Mouse (Mus musculus) stomach, embryonic 15.5 days (tissue): ENCODE results near the gene Gm5108. TPM values are rescaled to one million over a fixed set of nuclear protein-coding genes. Genes with fewer than 3 reads are reported as not detected.

Experiments
- ATAC-seq: fragments of 200-750 bp; cut with Nextera tagmentation; 2 replicates; pipeline ENCODE4 v1.8.0; 2017; ENCODE audit warnings: low read depth, moderate number of reproducible peaks, moderate TSS enrichment; ENCODE audit not compliant: insufficient read depth, low FRiP score
- H3K27ac ChIP-seq: fragments of 300-500 bp; sonication (generic); 2 replicates; pipeline ENCODE4 v1.5.1; 2015; ENCODE audit warnings: mild to moderate bottlenecking, inconsistent platforms
- H3K27me3 ChIP-seq: fragments of 300-500 bp; sonication (generic); replicated peaks from 2 replicates; pipeline ENCODE4 v1.6.1; 2015; ENCODE audit warnings: inconsistent platforms
- H3K36me3 ChIP-seq: fragments of 300-500 bp; sonication (generic); 2 replicates; pipeline ENCODE4 v1.6.1; 2015; ENCODE audit warnings: inconsistent platforms
- H3K4me1 ChIP-seq: fragments of 300-500 bp; sonication (generic); 2 replicates; pipeline ENCODE4 v1.6.1; 2015; ENCODE audit warnings: inconsistent platforms
- H3K4me2 ChIP-seq: fragments of 300-500 bp; sonication (generic); 2 replicates; pipeline ENCODE4 v1.6.1; 2015; ENCODE audit warnings: mild to moderate bottlenecking, inconsistent platforms
- H3K4me3 ChIP-seq: fragments of 300-500 bp; sonication (generic); replicated peaks from 2 replicates; pipeline ENCODE4 v1.5.1; 2015; ENCODE audit warnings: inconsistent platforms
- H3K9ac ChIP-seq: fragments of 300-500 bp; sonication (generic); 2 replicates; pipeline ENCODE4 v1.6.1; 2015; ENCODE audit warnings: inconsistent platforms
- H3K9me3 ChIP-seq: fragments of 300-500 bp; sonication (generic); 2 replicates; pipeline ENCODE4 v1.6.1; 2016; ENCODE audit warnings: inconsistent platforms
- WGBS: fragments of 180-500 bp; shearing (Covaris S2); methylation state at CpG from one replicate; pipeline ENCODE4 v1.1.7; 2015; 5-methylcytosine and 5-hydroxymethylcytosine counted together
- polyA plus RNA-seq: library from polyadenylated mRNA; unstranded; fragments of >200 nt; fragmentation: Nextera tagmentation; extraction: Ambion mirVana; gene quantifications from 2 replicates; pipeline ENCODE4 v1.2.1, GENCODE M21; 2015

Gm5108 gene
- polyA plus RNA-seq, 1 experiment from 2014 or later, result not detected

- Histone ChIP-seq H3K9ac (no peak overlapping the region), H3K27me3 (no peaks in the 10 kb centered on the region), H3K4me2 (no peak overlapping the region), H3K27ac (no peak overlapping the region), H3K4me3 (no peak overlapping the region), H3K9me3 (no peaks in the 10 kb centered on the region), H3K4me1 (no peaks in the 10 kb centered on the region), H3K36me3 (no peaks in the 10 kb centered on the region)
- WGBS, result 72% methylated on average over 7 of the region's 7 CpGs
- ATAC-seq, result no peak
These were observed 20.5 kb downstream of the Gm5108 start for GRCm38 (mm10) chr5:67961708-67962629.

DNA sequence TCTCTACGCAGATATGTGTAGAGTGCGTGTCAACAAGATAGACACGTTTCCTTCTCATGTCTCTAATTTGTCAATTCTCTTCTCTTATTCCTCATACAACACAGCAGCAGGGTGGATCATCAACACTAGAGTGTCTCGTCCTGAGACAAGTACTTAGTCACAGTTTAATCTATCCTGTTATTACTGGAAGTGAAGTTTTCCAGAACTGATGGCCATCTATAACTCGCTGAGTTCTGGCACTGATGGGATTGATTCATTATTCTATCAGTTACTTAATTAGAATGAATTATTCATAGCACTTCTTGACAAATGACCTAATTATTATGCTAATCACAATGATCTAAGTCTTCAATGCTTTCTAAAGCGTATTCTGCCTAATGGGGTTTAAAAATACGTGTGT is 28.1 kb downstream of the Gm5108 start:
- 83% methylated on average over 7 of the region's 7 CpGs for WGBS

DNA sequence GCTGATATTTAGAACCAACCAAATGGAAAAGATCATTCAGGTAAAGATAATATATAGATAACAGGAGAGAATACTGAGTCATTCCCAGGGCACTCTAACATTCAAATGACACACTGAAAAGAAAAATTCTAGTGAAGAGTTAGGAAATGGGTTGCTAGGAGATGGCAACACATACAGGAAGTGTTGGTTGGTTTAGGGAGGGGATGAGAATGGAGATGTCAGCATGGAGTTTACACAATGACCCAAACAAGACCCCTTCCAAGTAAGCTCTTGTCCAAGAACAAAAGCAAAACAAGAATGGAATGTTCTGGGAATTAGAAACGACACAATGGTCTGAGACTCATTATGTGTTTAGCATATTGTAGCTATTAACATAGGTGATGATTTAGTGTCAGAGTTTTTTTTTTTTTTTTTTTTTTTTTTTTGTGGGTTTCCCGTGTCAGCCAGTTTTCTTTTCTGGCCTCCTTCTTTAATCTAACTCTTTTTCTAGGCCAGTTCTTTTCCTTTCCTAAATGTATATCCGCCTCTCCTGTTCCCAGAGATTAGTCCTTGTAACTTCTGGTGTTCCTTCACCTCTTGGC is 40.6 kb downstream of the Gm5108 start:
- no peak overlapping the region for H3K4me2 ChIP-seq
- no peak overlapping the region for H3K27ac ChIP-seq
- no peaks in the 10 kb centered on the region for H3K36me3 ChIP-seq
- H3K9ac ChIP-seq, result no peak overlapping the region
- no peak for ATAC-seq
- no peaks in the 10 kb centered on the region for H3K27me3 ChIP-seq
- H3K9me3 ChIP-seq, result no peaks in the 10 kb centered on the region
- H3K4me1 ChIP-seq, result no peaks in the 10 kb centered on the region
- H3K4me3 ChIP-seq, result no peak overlapping the region
- 69% methylated on average over 3 of the region's 3 CpGs for WGBS

More for the DNA sequence above, 28.1 kb downstream of the Gm5108 start:
- Histone ChIP-seq H3K4me1 (no peaks in the 10 kb centered on the region), H3K27ac (no peak overlapping the region), H3K9me3 (no peaks in the 10 kb centered on the region), H3K27me3 (no peaks in the 10 kb centered on the region), H3K4me2 (no peak overlapping the region), H3K9ac (no peak overlapping the region), H3K4me3 (no peak overlapping the region), H3K36me3 (no peaks in the 10 kb centered on the region)
- no peak for ATAC-seq

DNA sequence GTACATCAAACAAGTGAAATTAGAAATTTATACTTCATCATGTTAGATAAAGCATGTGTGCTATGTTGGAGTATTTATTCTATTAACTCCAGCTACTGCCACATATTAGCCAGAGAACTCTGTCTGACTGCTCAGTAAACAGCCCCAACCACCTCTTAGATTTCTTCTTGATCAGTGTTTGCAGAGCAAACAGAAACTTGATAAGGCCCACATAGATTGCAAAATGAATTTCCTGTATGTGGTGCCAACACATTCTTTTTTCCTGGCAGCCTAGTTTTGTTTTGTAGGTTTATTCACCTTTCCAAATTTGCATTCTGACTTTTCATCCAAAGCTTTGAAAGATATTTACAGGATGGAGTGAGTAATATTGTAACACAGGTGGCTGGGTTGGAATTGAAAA is 49.0 kb downstream of the Gm5108 start:
- peak; percentile 73; the same call in 1 of the 2 replicates for ATAC-seq
- no peak overlapping the region for H3K9ac ChIP-seq
- H3K27ac ChIP-seq, result no peak overlapping the region
- no peaks in the 10 kb centered on the region for H3K27me3 ChIP-seq
- H3K4me3 ChIP-seq, result no peak overlapping the region
- no peak overlapping the region for H3K4me2 ChIP-seq
- no peaks in the 10 kb centered on the region for H3K4me1 ChIP-seq
- no peaks in the 10 kb centered on the region for H3K9me3 ChIP-seq
- H3K36me3 ChIP-seq, result no peaks in the 10 kb centered on the region

DNA sequence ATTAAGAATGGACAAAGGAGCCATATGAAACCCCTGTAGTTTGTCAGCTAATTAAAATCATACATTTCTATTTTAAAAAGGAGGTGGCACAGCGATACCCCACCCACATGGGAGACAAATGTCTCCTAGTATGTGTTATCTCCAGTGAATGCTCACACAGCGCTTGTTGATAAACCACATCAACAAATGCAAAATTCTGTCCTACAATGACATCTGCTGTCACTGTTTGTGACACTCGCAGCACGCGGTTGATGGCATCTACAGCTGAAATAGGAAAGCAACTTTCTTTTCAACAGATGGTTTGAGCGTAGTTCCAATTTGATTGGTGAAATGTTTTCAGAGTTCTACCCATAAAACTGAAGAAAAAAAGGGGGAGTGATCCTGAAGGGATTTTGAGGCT is 61.1 kb downstream of the Gm5108 start:
- no peaks in the 10 kb centered on the region for H3K36me3 ChIP-seq
- ATAC-seq, result no peak
- WGBS, result 91% methylated on average over 6 of the region's 6 CpGs
- no peaks in the 10 kb centered on the region for H3K27me3 ChIP-seq
- no peak overlapping the region for H3K4me2 ChIP-seq
- H3K4me1 ChIP-seq, result no peaks in the 10 kb centered on the region
- no peak overlapping the region for H3K9ac ChIP-seq
- H3K9me3 ChIP-seq, result no peaks in the 10 kb centered on the region
- no peak overlapping the region for H3K4me3 ChIP-seq
- H3K27ac ChIP-seq, result no peak overlapping the region

DNA sequence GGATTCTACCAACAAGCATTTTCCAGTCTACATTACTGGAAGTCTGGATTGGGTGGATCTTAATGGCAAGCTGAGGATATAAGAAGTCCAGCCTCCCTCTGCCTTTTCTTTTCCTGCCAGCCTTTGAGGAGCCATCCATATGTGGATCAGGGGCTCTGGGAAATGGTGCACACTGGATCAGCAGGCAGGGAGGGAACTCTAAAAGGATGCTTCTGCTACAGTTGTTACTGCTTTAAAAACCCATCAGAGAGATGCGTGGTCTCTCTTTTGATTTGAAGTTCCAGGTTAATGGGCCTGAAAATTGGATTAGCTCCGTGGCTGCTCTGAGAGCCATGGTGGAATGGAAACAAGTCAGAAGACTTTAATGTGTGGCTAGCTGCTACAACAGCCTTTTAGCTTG is 62.4 kb downstream of the Gm5108 start:
- H3K36me3 ChIP-seq, result no peaks in the 10 kb centered on the region
- H3K4me1 ChIP-seq, result no peaks in the 10 kb centered on the region
- no peak for ATAC-seq
- no peaks in the 10 kb centered on the region for H3K9me3 ChIP-seq
- no peak overlapping the region for H3K4me3 ChIP-seq
- no peak overlapping the region for H3K27ac ChIP-seq
- H3K4me2 ChIP-seq, result no peak overlapping the region
- H3K9ac ChIP-seq, result no peak overlapping the region
- H3K27me3 ChIP-seq, result no peaks in the 10 kb centered on the region
- 63% methylated on average over 2 of the region's 2 CpGs for WGBS

- WGBS, result 67% methylated on average over 2 of the region's 2 CpGs
- H3K4me1 ChIP-seq, result no peaks in the 10 kb centered on the region
- no peaks in the 10 kb centered on the region for H3K9me3 ChIP-seq
- no peak overlapping the region for H3K4me3 ChIP-seq
- no peaks in the 10 kb centered on the region for H3K36me3 ChIP-seq
- ATAC-seq, result no peak
- no peak overlapping the region for H3K27ac ChIP-seq
- no peak overlapping the region for H3K4me2 ChIP-seq
- no peaks in the 10 kb centered on the region for H3K27me3 ChIP-seq
- H3K9ac ChIP-seq, result no peak overlapping the region
These were observed 63.0 kb downstream of the Gm5108 start for GRCm38 (mm10) chr5:68004419-68004818.

GRCm38 (mm10) chr5:68007074-68007473 is 65.6 kb downstream of the Gm5108 start:
- no peaks in the 10 kb centered on the region for H3K9me3 ChIP-seq
- ATAC-seq, result no peak
- no peak overlapping the region for H3K27ac ChIP-seq
- no peaks in the 10 kb centered on the region for H3K4me1 ChIP-seq
- H3K4me3 ChIP-seq, result no peak overlapping the region
- H3K27me3 ChIP-seq, result no peaks in the 10 kb centered on the region
- H3K9ac ChIP-seq, result no peak overlapping the region
- H3K36me3 ChIP-seq, result no peaks in the 10 kb centered on the region
- no peak overlapping the region for H3K4me2 ChIP-seq
- 70% methylated on average over 4 of the region's 4 CpGs for WGBS

GRCm38 (mm10) chr5:68011569-68011968 is 70.1 kb downstream of the Gm5108 start:
- 69% methylated on average over 3 of the region's 3 CpGs for WGBS
- Histone ChIP-seq H3K9me3 (no peaks in the 10 kb centered on the region), H3K4me3 (no peak overlapping the region)

DNA sequence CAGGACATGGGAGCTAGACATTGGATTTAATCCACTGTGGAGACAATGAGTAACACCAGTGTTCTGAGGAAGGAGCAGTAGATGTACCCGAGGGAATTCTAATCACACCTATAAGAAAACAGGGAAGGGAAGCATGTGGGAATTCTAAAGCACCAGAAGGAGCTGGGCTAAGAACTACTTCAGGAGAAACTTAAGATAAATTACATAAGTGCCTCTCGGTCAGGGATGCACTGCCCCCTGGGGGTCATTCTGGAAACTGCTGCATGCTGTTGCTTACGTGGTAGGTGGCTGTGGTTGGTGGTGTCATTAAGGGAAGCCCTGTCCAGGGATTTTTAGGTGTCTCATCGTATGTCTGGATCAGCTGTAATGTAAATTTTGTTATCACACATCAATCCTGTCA is 71.1 kb downstream of the Gm5108 start:
- WGBS, result 14% methylated on average over 4 of the region's 4 CpGs
- Histone ChIP-seq H3K27me3 (no peaks in the 10 kb centered on the region), H3K4me3 (no peak overlapping the region), H3K36me3 (no peaks in the 10 kb centered on the region), H3K4me1 (no peaks in the 10 kb centered on the region), H3K27ac (no peak overlapping the region), H3K9ac (no peak overlapping the region), H3K9me3 (no peaks in the 10 kb centered on the region), H3K4me2 (no peak overlapping the region)
- no peak for ATAC-seq

More at GRCm38 (mm10) chr5:68011569-68011968, 70.1 kb downstream of the Gm5108 start:
- ATAC-seq, result no peak
- Histone ChIP-seq H3K4me2 (no peak overlapping the region), H3K9ac (no peak overlapping the region), H3K27me3 (no peaks in the 10 kb centered on the region), H3K4me1 (no peaks in the 10 kb centered on the region), H3K36me3 (no peaks in the 10 kb centered on the region), H3K27ac (no peak overlapping the region)

DNA sequence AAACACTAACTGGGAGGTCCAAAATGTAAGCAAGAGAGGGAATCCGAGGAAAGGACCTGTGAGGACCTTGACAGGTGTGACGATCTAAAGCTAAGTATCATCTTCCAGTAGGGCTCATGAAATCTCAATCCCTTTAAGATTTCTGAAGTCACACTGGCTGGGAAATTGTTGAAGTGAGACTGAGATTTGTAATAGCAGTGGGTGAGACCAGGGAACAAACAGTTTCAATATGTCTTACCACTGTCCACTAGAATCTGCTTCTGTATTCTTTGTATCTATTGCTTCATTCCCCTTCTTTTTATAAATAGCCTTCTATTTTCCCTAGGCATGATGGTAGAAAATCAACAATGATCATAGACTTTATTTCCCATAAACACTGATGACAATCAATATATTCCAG is 79.4 kb downstream of the Gm5108 start:
- Histone ChIP-seq H3K9ac (no peak overlapping the region), H3K27me3 (no peaks in the 10 kb centered on the region), H3K4me2 (no peak overlapping the region), H3K27ac (no peak overlapping the region), H3K36me3 (no peaks in the 10 kb centered on the region), H3K9me3 (no peaks in the 10 kb centered on the region), H3K4me3 (no peak overlapping the region), H3K4me1 (no peaks in the 10 kb centered on the region)
- ATAC-seq, result no peak
- WGBS, result 45% methylated on average over 2 of the region's 2 CpGs
